Mouse (Mus musculus) lung, embryonic 15.5 days (tissue): Measurements from ENCODE around the gene Slc4a1. TPM values are rescaled to one million over a fixed set of nuclear protein-coding genes. Genes with fewer than 3 reads are reported as not detected.

ENCODE experiments used
- ATAC-seq: fragments of 200-750 bp; cut with Nextera tagmentation; 2 replicates; pipeline ENCODE4 v1.8.0; 2017; ENCODE audit warnings: moderate number of reproducible peaks, borderline replicate concordance; ENCODE audit not compliant: low FRiP score, low TSS enrichment; ENCODE audit errors: extremely low read depth
- H3K27ac ChIP-seq: fragments of 300-500 bp; sonication (generic); 2 replicates; pipeline ENCODE4 v1.5.1; 2015; ENCODE audit warnings: moderate library complexity, mild to moderate bottlenecking, inconsistent platforms
- H3K27me3 ChIP-seq: fragments of 300-500 bp; sonication (generic); 2 replicates; pipeline ENCODE4 v1.6.1; 2015; ENCODE audit warnings: inconsistent platforms
- H3K36me3 ChIP-seq: fragments of 300-500 bp; sonication (generic); 2 replicates; pipeline ENCODE4 v1.6.1; 2015; ENCODE audit warnings: inconsistent platforms
- H3K4me1 ChIP-seq: fragments of 300-500 bp; sonication (generic); 2 replicates; pipeline ENCODE4 v1.6.1; 2015; ENCODE audit warnings: inconsistent platforms
- H3K4me2 ChIP-seq: fragments of 300-500 bp; sonication (generic); 2 replicates; pipeline ENCODE4 v1.6.1; 2015; ENCODE audit warnings: inconsistent platforms, mild to moderate bottlenecking, moderate library complexity
- H3K4me3 ChIP-seq: fragments of 300-500 bp; sonication (generic); 2 replicates; pipeline ENCODE4 v1.5.1; 2015; ENCODE audit warnings: mild to moderate bottlenecking, inconsistent platforms
- H3K9ac ChIP-seq: fragments of 300-500 bp; sonication (generic); 2 replicates; pipeline ENCODE4 v1.6.1; 2015; ENCODE audit warnings: inconsistent platforms
- H3K9me3 ChIP-seq: fragments of 300-500 bp; sonication (generic); 2 replicates; pipeline ENCODE4 v1.6.1; 2016; ENCODE audit warnings: inconsistent platforms
- WGBS: fragments of 180-500 bp; shearing (Covaris S2); methylation state at CpG from one replicate; pipeline ENCODE4 v1.1.7; 2015; 5-methylcytosine and 5-hydroxymethylcytosine counted together
- polyA plus RNA-seq: library from polyadenylated mRNA; unstranded; fragments of >200 nt; fragmentation: Nextera tagmentation; extraction: Ambion mirVana; gene quantifications from 2 replicates; pipeline ENCODE4 v1.2.1, GENCODE M21; 2015

Gene Slc4a1
- polyA plus RNA-seq, 1 experiment from 2014 or later, result 10.1 TPM

GRCm38 (mm10) chr11:102356190-102356589 lies 9.8 kb downstream of the Slc4a1 start:
- H3K9me3 ChIP-seq, result no peaks in the 10 kb centered on the region
- H3K4me1 ChIP-seq, result no peaks in the 10 kb centered on the region
- 73% methylated on average over 12 of the region's 12 CpGs for WGBS
- peaks cover 12% of the 10 kb centered on the region; the same call in 1 of the 2 replicates for H3K27me3 ChIP-seq
- H3K36me3 ChIP-seq, result no peaks in the 10 kb centered on the region
- no peak overlapping the region for H3K9ac ChIP-seq
- H3K4me2 ChIP-seq, result no peak overlapping the region
- no peak overlapping the region for H3K27ac ChIP-seq
- no peak overlapping the region for H3K4me3 ChIP-seq
- no peak for ATAC-seq

- H3K27ac ChIP-seq, result no peak overlapping the region
- no peaks in the 10 kb centered on the region for H3K4me1 ChIP-seq
- no peak overlapping the region for H3K9ac ChIP-seq
- ATAC-seq, result no peak
- peaks cover 12% of the 10 kb centered on the region; the same call in 1 of the 2 replicates for H3K27me3 ChIP-seq
- H3K4me2 ChIP-seq, result no peak overlapping the region
- H3K36me3 ChIP-seq, result no peaks in the 10 kb centered on the region
- 75% methylated on average over 3 of the region's 3 CpGs for WGBS
- no peaks in the 10 kb centered on the region for H3K9me3 ChIP-seq
- H3K4me3 ChIP-seq, result no peak overlapping the region
Measured at GRCm38 (mm10) chr11:102355501-102355900, 10.5 kb downstream of the Slc4a1 start.

GRCm38 (mm10) chr11:102353021-102353431 lies 13.0 kb downstream of the Slc4a1 start:
- no peaks in the 10 kb centered on the region for H3K9me3 ChIP-seq

GRCm38 (mm10) chr11:102352378-102352777 lies 13.6 kb downstream of the Slc4a1 start:
- ATAC-seq, result 0 out of 2 replicates have a peak, but pooled peaks have one; percentile 30
- Histone ChIP-seq H3K4me1 (no peaks in the 10 kb centered on the region), H3K9ac (no peak overlapping the region), H3K4me3 (no peak overlapping the region), H3K27ac (no peak overlapping the region), H3K36me3 (no peaks in the 10 kb centered on the region), H3K27me3 (peaks cover 9% of the 10 kb centered on the region; the same call in 1 of the 2 replicates), H3K9me3 (no peaks in the 10 kb centered on the region), H3K4me2 (no peak overlapping the region)
- 45% methylated on average over 5 of the region's 5 CpGs for WGBS

More at GRCm38 (mm10) chr11:102353021-102353431, 13.0 kb downstream of the Slc4a1 start:
- H3K4me3 ChIP-seq, result no peak overlapping the region
- H3K9ac ChIP-seq, result no peak overlapping the region
- WGBS, result 22% methylated on average over 8 of the region's 8 CpGs
- H3K27me3 ChIP-seq, result peaks cover 11% of the 10 kb centered on the region; the same call in 1 of the 2 replicates
- no peaks in the 10 kb centered on the region for H3K36me3 ChIP-seq
- no peak overlapping the region for H3K27ac ChIP-seq
- no peaks in the 10 kb centered on the region for H3K4me1 ChIP-seq
- no peak overlapping the region for H3K4me2 ChIP-seq
- no peak for ATAC-seq

DNA sequence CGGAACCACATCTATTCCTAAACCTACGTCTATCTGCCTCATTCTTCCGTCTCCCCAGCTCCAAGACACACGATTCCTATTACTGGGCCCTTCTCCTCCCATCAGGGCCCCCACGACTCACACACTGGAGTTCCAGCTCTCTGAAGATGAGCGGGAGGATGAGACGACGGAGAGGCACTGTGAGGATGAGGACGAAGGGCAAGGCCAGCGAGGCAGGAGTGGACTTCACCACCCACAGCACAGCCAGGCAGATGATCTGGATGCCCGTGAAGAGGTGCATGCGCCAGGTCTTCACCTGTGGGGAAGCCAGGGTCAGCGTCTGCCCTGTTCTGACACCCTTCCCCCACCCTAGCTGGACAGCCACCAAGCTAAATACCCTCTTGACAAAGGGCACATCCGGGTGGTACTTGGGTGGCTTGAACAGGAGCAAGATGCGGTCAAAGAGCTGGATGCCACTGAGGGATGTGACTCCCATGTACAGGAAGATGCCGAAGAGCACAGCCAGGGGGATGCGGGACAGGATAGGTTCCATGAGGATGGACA lies 15.0 kb downstream of the Slc4a1 start:
- WGBS, result 78% methylated on average over 17 of the region's 17 CpGs
- H3K27ac ChIP-seq, result no peak overlapping the region
- no peak overlapping the region for H3K4me2 ChIP-seq
- ATAC-seq, result no peak
- H3K4me1 ChIP-seq, result no peaks in the 10 kb centered on the region
- H3K27me3 ChIP-seq, result 0 out of 2 replicates have a peak, but pooled peaks cover 5% of the 10 kb centered on the region
- H3K4me3 ChIP-seq, result no peak overlapping the region
- H3K9me3 ChIP-seq, result no peaks in the 10 kb centered on the region
- no peak overlapping the region for H3K9ac ChIP-seq
- H3K36me3 ChIP-seq, result no peaks in the 10 kb centered on the region

GRCm38 (mm10) chr11:102350416-102350815 lies 15.6 kb downstream of the Slc4a1 start:
- Histone ChIP-seq H3K9ac (no peak overlapping the region), H3K4me1 (no peaks in the 10 kb centered on the region), H3K27ac (no peak overlapping the region), H3K36me3 (no peaks in the 10 kb centered on the region), H3K9me3 (no peaks in the 10 kb centered on the region), H3K4me2 (no peak overlapping the region), H3K27me3 (0 out of 2 replicates have a peak, but pooled peaks cover 5% of the 10 kb centered on the region), H3K4me3 (no peak overlapping the region)
- ATAC-seq, result no peak
- 80% methylated on average over 4 of the region's 4 CpGs for WGBS

GRCm38 (mm10) chr11:102349189-102349954 lies 16.6 kb downstream of the Slc4a1 start:
- H3K9me3 ChIP-seq, result no peaks in the 10 kb centered on the region
- 0 out of 2 replicates have a peak, but pooled peaks cover 5% of the 10 kb centered on the region for H3K27me3 ChIP-seq
- H3K4me1 ChIP-seq, result no peaks in the 10 kb centered on the region
- WGBS, result 91% methylated on average over 3 of the region's 3 CpGs
- no peak overlapping the region for H3K9ac ChIP-seq
- H3K4me3 ChIP-seq, result no peak overlapping the region
- H3K4me2 ChIP-seq, result no peak overlapping the region
- H3K36me3 ChIP-seq, result no peaks in the 10 kb centered on the region
- no peak overlapping the region for H3K27ac ChIP-seq
- ATAC-seq, result no peak

DNA sequence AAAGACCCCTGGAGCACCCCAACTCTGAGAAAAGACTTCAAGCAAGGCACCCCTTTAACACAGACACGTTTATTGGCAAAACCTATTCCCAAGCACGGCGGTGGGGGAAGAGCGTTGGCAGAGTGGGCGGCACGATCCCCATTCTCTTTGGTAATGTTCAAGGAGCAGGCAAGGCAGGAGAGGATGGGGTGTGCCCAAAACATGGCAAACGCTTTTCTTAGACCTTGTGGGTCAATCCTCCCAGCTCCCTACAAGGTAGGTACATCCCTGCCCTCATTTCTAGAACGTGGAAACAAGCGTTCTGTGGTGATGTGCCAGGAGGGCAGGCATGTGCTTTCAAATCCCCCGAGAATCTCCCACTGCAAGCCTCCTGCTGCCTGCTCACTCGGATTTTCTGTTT lies 17.2 kb downstream of the Slc4a1 start:
- ATAC-seq, result no peak
- 82% methylated on average over 11 of the region's 11 CpGs for WGBS
- Histone ChIP-seq H3K36me3 (no peaks in the 10 kb centered on the region), H3K4me3 (no peak overlapping the region), H3K27me3 (0 out of 2 replicates have a peak, but pooled peaks cover 5% of the 10 kb centered on the region), H3K4me1 (no peaks in the 10 kb centered on the region), H3K4me2 (no peak overlapping the region), H3K27ac (no peak overlapping the region), H3K9me3 (no peaks in the 10 kb centered on the region), H3K9ac (no peak overlapping the region)

DNA sequence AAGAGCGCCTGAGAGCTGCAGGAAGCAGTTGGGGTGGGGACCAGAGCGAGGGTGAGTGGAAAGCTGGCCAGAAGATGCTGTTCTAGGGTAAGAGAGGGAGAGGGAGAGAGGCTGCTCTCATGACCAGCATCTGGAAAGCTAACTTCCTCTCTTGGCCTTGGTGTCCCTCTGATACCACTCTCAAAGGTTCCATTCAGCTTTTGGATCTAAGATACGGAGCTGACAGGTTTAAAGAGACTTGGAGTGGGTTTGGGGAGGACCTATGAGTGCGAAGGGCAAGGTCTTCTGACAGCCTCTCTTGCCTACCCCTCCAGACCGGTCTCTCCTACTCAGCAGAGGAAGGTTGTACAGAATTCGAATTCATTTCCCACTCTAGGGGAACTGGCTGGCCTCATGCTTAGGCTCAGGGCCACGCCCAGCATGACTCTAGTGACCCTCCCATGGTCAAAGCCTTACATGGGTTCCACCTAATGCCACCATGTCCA lies 17.9 kb downstream of the Slc4a1 start:
- no peaks in the 10 kb centered on the region for H3K36me3 ChIP-seq
- H3K4me3 ChIP-seq, result no peak overlapping the region
- no peak for ATAC-seq
- WGBS, result 92% methylated on average over 7 of the region's 7 CpGs
- no peaks in the 10 kb centered on the region for H3K4me1 ChIP-seq
- H3K9ac ChIP-seq, result no peak overlapping the region
- no peaks in the 10 kb centered on the region for H3K9me3 ChIP-seq
- H3K27me3 ChIP-seq, result 0 out of 2 replicates have a peak, but pooled peaks cover 5% of the 10 kb centered on the region
- no peak overlapping the region for H3K27ac ChIP-seq
- no peak overlapping the region for H3K4me2 ChIP-seq

DNA sequence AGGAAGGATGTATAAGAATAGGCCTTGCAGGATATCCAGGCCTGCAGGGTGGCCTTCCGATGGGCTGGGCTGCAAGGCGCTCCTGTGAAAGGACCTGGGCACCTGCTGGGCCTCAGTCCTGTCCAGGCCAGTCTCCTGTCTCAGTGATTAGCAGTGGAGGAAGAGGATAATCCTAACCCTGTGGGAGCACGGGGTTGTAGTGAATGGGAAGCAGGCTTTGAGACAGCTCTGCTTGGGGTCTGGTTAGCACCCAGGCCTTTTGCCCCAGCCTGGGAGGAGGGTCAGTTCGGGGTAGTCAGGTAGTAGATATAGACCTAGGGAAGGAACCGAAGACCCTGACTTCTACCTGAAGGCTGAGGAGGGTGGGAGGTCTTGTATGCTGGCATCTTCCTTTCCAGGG lies 18.3 kb downstream of the Slc4a1 start:
- Histone ChIP-seq H3K4me3 (no peak overlapping the region), H3K9me3 (no peaks in the 10 kb centered on the region), H3K27me3 (0 out of 2 replicates have a peak, but pooled peaks cover 5% of the 10 kb centered on the region), H3K36me3 (no peaks in the 10 kb centered on the region), H3K4me2 (no peak overlapping the region), H3K9ac (no peak overlapping the region), H3K27ac (no peak overlapping the region), H3K4me1 (no peaks in the 10 kb centered on the region)
- no peak for ATAC-seq
- 70% methylated on average over 5 of the region's 5 CpGs for WGBS

GRCm38 (mm10) chr11:102346926-102347325 lies 19.1 kb downstream of the Slc4a1 start:
- Histone ChIP-seq H3K4me3 (no peak overlapping the region), H3K9ac (no peak overlapping the region), H3K27ac (no peak overlapping the region), H3K4me2 (no peak overlapping the region), H3K4me1 (no peaks in the 10 kb centered on the region), H3K36me3 (no peaks in the 10 kb centered on the region), H3K9me3 (no peaks in the 10 kb centered on the region), H3K27me3 (0 out of 2 replicates have a peak, but pooled peaks cover 3% of the 10 kb centered on the region)
- 56% methylated on average over 5 of the region's 5 CpGs for WGBS
- no peak for ATAC-seq

DNA sequence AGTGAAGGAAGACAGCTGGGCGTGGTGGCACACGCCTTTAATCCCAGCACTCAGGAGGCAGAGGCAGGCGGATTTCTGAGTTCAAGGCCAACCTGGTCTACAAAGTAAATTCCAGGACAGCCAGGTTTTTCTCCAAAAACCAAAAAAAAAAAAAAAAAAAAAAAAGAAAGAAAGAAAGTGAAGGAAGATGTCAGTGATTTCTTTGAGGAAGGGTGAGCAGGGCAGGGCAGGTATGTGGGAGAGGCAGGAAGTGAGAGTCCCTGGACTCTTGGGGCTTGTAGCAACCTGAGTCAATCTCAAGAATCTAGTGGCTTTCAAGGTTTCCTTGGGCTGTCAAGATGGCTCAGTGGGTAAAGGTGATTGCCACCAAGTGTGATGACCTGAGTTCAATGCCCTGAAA lies 21.5 kb downstream of the Slc4a1 start:
- Histone ChIP-seq H3K9ac (no peak overlapping the region), H3K4me2 (no peak overlapping the region), H3K27me3 (no peaks in the 10 kb centered on the region), H3K36me3 (no peaks in the 10 kb centered on the region), H3K4me3 (no peak overlapping the region), H3K9me3 (no peaks in the 10 kb centered on the region), H3K27ac (no peak overlapping the region), H3K4me1 (peaks cover 3% of the 10 kb centered on the region)
- ATAC-seq, result no peak
- 83% methylated on average over 3 of the region's 3 CpGs for WGBS
